Mouse (Mus musculus) cerebellum, adult 2 months (tissue): ENCODE measurements around the gene Fam131b.

Source experiments
- CTCF ChIP-seq: fragments of 200-500 bp; IDR thresholded peaks from 2 replicates; pipeline ENCODE4 v1.5.1; 2011; ENCODE audit warnings: low read depth, mild to moderate bottlenecking, control low read depth, low read length, moderate library complexity, borderline replicate concordance; ENCODE audit not compliant: insufficient read depth
- POLR2A ChIP-seq: fragments of 200-500 bp; IDR thresholded peaks from 2 replicates; pipeline ENCODE4 v1.6.1; 2011; ENCODE audit warnings: low read length, control low read depth, borderline replicate concordance; ENCODE audit not compliant: insufficient read depth

GRCm38 (mm10) chr6:42350968-42351775 is 26.7 kb upstream of the Fam131b start:
- no peak for TF ChIP-seq CTCF
- TF ChIP-seq POLR2A, result no peak
